7 mouse cellular contexts compared by ENCODE assay signal in the genomic region with DNA sequence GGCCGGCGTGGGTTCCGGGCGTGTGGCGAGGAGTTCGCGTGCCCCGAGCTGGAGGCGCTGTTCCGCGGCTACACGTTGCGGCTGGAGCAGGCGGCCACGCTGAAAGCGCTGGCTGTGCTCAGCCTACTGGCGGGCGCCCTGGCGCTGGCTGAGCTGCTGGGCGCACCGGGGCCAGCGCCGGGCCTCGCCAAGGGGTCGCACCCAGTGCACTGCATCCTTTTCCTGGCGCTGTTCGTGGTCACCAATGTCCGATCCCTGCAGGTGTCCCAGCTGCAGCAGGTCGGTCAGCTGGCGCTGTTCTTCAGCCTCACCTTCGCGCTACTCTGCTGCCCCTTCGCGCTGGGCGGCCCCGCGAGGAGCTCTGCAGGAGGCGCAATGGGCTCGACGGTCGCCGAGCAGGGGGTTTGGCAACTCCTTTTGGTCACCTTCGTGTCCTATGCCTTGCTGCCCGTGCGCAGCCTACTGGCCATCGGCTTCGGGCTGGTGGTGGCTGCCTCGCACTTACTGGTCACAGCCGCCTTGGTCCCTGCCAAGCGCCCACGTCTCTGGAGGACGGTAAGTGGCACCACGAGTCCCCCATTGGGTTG. TPM values are rescaled to one million over a fixed set of nuclear protein-coding genes. Genes with fewer than 3 reads are reported as not detected.
DNase-seq lines count a peak whose midpoint lies in the region; ATAC-seq and TF ChIP-seq lines count a peak whose summit lies in the region.

No protein-coding gene starts in this region.

- no peaks in the 10 kb centered on the region for H3K9me3 ChIP-seq in hindbrain, embryonic 11.5 days (ENCODE audit: control insufficient read depth, low read length)
- no peaks in the 10 kb centered on the region for H3K9me3 ChIP-seq in limb, embryonic 12.5 days
- H3K9me3 ChIP-seq in neural tube, embryonic 12.5 days, result no peaks in the 10 kb centered on the region

- H3K4me2 ChIP-seq in hindbrain, embryonic 11.5 days (replicated peaks; ENCODE audit: low read depth, low read length), result peak overlapping the region; percentile 97
- peak overlapping the region; percentile 92 for H3K4me2 ChIP-seq in limb, embryonic 12.5 days
- H3K4me2 ChIP-seq in neural tube, embryonic 12.5 days (replicated peaks), result peak overlapping the region; percentile 95

- TF ChIP-seq POLR2A in thymus, adult 2 months (IDR thresholded peaks at IDR 0.05; ENCODE audit: control insufficient read depth, extremely low read depth, insufficient read depth, low read length, poor library complexity), result no peak

- TF ChIP-seq CTCF in thymus, adult 2 months (IDR thresholded peaks at IDR 0.05; ENCODE audit: borderline replicate concordance, control insufficient read depth, extremely low read depth, insufficient read depth, low read length, poor library complexity), result no peak

- H3K36me3 ChIP-seq in thymus, adult 2 months (ENCODE audit: control insufficient read depth, insufficient read depth, low read length), result no peaks in the 10 kb centered on the region
- H3K36me3 ChIP-seq in hindbrain, embryonic 11.5 days (ENCODE audit: control insufficient read depth, insufficient read depth, low read length), result no peaks in the 10 kb centered on the region
- no peaks in the 10 kb centered on the region for H3K36me3 ChIP-seq in limb, embryonic 12.5 days
- no peaks in the 10 kb centered on the region for H3K36me3 ChIP-seq in neural tube, embryonic 12.5 days

- no peak overlapping the region for H3K27ac ChIP-seq in thymus, adult 2 months (ENCODE audit: control insufficient read depth, insufficient read depth, low read length)
- no peak overlapping the region for H3K27ac ChIP-seq in hindbrain, embryonic 11.5 days (ENCODE audit: low read depth, low read length)
- no peak overlapping the region for H3K27ac ChIP-seq in limb, embryonic 12.5 days
- no peak overlapping the region for H3K27ac ChIP-seq in neural tube, embryonic 12.5 days

- H3K9ac ChIP-seq in hindbrain, embryonic 11.5 days (ENCODE audit: low read depth, low read length), result peak overlapping the region; percentile 59
- H3K9ac ChIP-seq in limb, embryonic 12.5 days (replicated peaks), result peak overlapping the region; percentile 60
- H3K9ac ChIP-seq in neural tube, embryonic 12.5 days, result peak overlapping the region; percentile 62

- WGBS in thymus, adult 2 months, result 5% methylated on average over 53 of the region's 53 CpGs
- under 1% methylated on average over 46 of the region's 53 CpGs for WGBS in hindbrain, embryonic 11.5 days
- WGBS in limb, embryonic 12.5 days, result under 1% methylated on average over 52 of the region's 53 CpGs
- under 1% methylated on average over 53 of the region's 53 CpGs for WGBS in neural tube, embryonic 12.5 days

- peak; percentile 67 for ATAC-seq in hindbrain, embryonic 11.5 days (ENCODE audit: low FRiP score)
- ATAC-seq in limb, embryonic 12.5 days (ENCODE audit: insufficient number of reproducible peaks, insufficient read depth, low FRiP score, low TSS enrichment, low read depth), result peak; percentile 53
- peak; percentile 54 for ATAC-seq in neural tube, embryonic 12.5 days (ENCODE audit: low FRiP score, low read depth)

- DNase-seq in thymus, postnatal 4 days, result peak; percentile 47
- no peak for DNase-seq in thymus, adult 2 months
- peak; percentile 65 for DNase-seq in embryo, embryonic 11 days
- peak; percentile 70 for DNase-seq in hindbrain, embryonic 11.5 days (ENCODE audit: low spot score)
- DNase-seq in MN1 (ENCODE audit: low spot score), result no peak

- H3K27me3 ChIP-seq in thymus, adult 2 months (ENCODE audit: control insufficient read depth, insufficient read depth, low read length), result no peaks in the 10 kb centered on the region; the same call in 1 of the 2 replicates
- H3K27me3 ChIP-seq in hindbrain, embryonic 11.5 days (ENCODE audit: control insufficient read depth, insufficient read depth, low read length), result peaks cover 33% of the 10 kb centered on the region
- H3K27me3 ChIP-seq in limb, embryonic 12.5 days, result peaks cover 94% of the 10 kb centered on the region
- H3K27me3 ChIP-seq in neural tube, embryonic 12.5 days (replicated peaks), result peaks cover 59% of the 10 kb centered on the region

- H3K4me1 ChIP-seq in thymus, adult 2 months (replicated peaks; ENCODE audit: control insufficient read depth, insufficient read depth, low read length), result no peaks in the 10 kb centered on the region
- H3K4me1 ChIP-seq in hindbrain, embryonic 11.5 days (replicated peaks; ENCODE audit: control insufficient read depth, insufficient read depth, low read length), result peaks cover 6% of the 10 kb centered on the region
- H3K4me1 ChIP-seq in limb, embryonic 12.5 days (replicated peaks), result peaks cover 23% of the 10 kb centered on the region
- H3K4me1 ChIP-seq in neural tube, embryonic 12.5 days, result peaks cover 25% of the 10 kb centered on the region

- no peak overlapping the region for H3K4me3 ChIP-seq in thymus, adult 2 months (ENCODE audit: control insufficient read depth, insufficient read depth, low read length)
- peak overlapping the region; percentile 62 for H3K4me3 ChIP-seq in hindbrain, embryonic 11.5 days (ENCODE audit: low read depth, low read length)
- H3K4me3 ChIP-seq in limb, embryonic 12.5 days (replicated peaks), result peak overlapping the region; percentile 57
- peak overlapping the region; percentile 60 for H3K4me3 ChIP-seq in neural tube, embryonic 12.5 days

RNA-seq across cellular contexts. Expression of a gene that starts 0.5 kb away (rescaled TPM):
- 1.5 and 2.3 TPM in 2 replicates for polyA plus RNA-seq in thymus, adult 2 months (2012; rRNA removed)
- polyA plus RNA-seq in hindbrain, embryonic 11.5 days (2014; fragmentation: Nextera tagmentation; extraction: Ambion mirVana), result 1.8 and 2.0 TPM in 2 replicates
- polyA plus RNA-seq in limb, embryonic 12.5 days (2016; fragmentation: Nextera tagmentation; extraction: Ambion mirVana), result 0.81 and 0.89 TPM in 2 replicates
- polyA plus RNA-seq in neural tube, embryonic 12.5 days (2016; fragmentation: Nextera tagmentation; extraction: Ambion mirVana), result 2.6 TPM in 2 replicates

Comparison
In these comparisons a context has a peak if more than half of its experiments do, and no peak if none do; other contexts are left out.
1. DNase-seq: peak in thymus, postnatal 4 days (single experiment), embryo, embryonic 11 days (single experiment) and hindbrain, embryonic 11.5 days (single experiment); none in thymus, adult 2 months (single experiment) and MN1 (single experiment).
2. Peak in every context shown above with its lines, with median percentiles within 50 percentile points of each other: ATAC-seq, H3K4me2 ChIP-seq and H3K9ac ChIP-seq.